Mouse (Mus musculus) G1E (cell line): ENCODE measurements around the gene Myo16.

Experiments
- CTCF ChIP-seq: IDR thresholded peaks from 2 replicates; pipeline ENCODE4 v1.5.1; 2012; ENCODE audit warnings: low read depth, low read length, inconsistent platforms, mixed read lengths
- GATA1 ChIP-seq: IDR thresholded peaks from 2 replicates; pipeline ENCODE4 v1.6.1; 2012; ENCODE audit warnings: borderline replicate concordance, low read length, inconsistent platforms, mixed read lengths
- TAL1 ChIP-seq: conservative IDR thresholded peaks from 2 replicates; pipeline ENCODE4 v1.6.1; 2012; ENCODE audit warnings: low read depth, low read length, inconsistent platforms, mixed read lengths

GRCm38 (mm10) chr8:10178986-10179385 lies 25.3 kb downstream of the Myo16 start:
- TF ChIP-seq CTCF (no peak), GATA1 (no peak), TAL1 (no peak)
